Mouse (Mus musculus): ENCODE measurements around the gene Snx21.

Gene Snx21

GRCm38 (mm10) chr2:164771123-164771522 lies 14.5 kb upstream of the Snx21 start:
- no peak for DNase-seq

- no peak for DNase-seq
Measured at GRCm38 (mm10) chr2:164773229-164773988, 12.2 kb upstream of the Snx21 start.

DNA sequence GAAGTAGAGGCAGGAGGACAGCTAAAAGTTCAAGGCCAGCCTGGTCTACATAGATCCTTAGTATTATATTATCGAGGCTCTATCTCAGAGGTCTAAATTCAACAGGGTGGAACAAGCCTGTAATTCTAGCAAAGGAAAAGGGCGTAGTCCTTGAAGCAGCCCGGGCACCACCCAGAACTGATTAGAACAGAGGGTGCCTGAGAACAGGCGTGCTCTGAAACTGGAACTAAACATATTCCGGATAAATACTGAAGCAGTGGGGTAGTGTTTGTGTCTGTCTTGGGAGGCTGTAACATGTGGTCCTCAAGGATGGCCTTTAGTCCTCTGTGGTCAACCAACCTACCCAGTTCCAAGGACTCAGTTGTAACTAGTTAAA lies 11.6 kb upstream of the Snx21 start:
- no peak for DNase-seq

DNA sequence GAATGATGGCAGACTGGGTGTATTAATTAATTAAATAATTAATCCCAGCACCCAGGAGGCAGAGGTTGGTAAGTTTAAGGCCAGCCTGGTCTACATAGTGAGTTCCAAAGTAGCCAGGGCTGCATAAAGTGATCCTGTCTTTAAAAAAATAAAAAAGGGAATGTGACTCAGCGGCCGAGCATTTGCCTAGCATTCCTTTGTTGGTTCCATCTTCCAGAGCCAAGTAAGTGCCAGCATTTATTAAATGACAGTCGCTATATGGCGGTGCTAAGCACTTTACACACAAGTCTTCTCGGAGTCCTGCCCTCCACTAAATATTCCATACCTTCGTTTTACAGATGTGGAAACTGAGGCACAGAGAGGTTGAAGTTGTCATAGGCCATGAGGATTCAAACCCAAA lies 9.5 kb upstream of the Snx21 start:
- no peak for DNase-seq

- DNase-seq, result no peak
Measured at GRCm38 (mm10) chr2:164776801-164777200, 8.8 kb upstream of the Snx21 start.

GRCm38 (mm10) chr2:164777246-164778014 lies 8.2 kb upstream of the Snx21 start:
- no peak for DNase-seq

DNA sequence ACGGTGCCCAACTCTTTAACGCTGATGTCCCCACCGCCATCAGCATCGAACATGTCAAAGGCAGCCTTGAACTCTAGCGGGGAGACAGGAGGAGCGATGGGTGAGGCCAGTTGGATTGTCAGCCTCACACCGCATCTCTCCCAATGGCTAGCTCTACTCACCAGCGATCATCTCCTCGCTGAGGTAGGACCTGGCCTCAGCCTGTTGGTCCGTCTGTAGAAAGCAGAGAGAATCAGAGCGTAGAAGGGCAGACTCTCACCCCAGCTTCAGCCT lies 7.7 kb upstream of the Snx21 start:
- no peak for DNase-seq

GRCm38 (mm10) chr2:164778809-164779208 lies 6.8 kb upstream of the Snx21 start:
- no peak for DNase-seq

GRCm38 (mm10) chr2:164779481-164780086 lies 6.0 kb upstream of the Snx21 start, which contains the start of gene Tnnc2:
TSS of gene Tnnc2 (minus strand) at chr2:164779967.
- no peak for DNase-seq

GRCm38 (mm10) chr2:164781876-164782275 lies 3.7 kb upstream of the Snx21 start:
- no peak for DNase-seq

DNA sequence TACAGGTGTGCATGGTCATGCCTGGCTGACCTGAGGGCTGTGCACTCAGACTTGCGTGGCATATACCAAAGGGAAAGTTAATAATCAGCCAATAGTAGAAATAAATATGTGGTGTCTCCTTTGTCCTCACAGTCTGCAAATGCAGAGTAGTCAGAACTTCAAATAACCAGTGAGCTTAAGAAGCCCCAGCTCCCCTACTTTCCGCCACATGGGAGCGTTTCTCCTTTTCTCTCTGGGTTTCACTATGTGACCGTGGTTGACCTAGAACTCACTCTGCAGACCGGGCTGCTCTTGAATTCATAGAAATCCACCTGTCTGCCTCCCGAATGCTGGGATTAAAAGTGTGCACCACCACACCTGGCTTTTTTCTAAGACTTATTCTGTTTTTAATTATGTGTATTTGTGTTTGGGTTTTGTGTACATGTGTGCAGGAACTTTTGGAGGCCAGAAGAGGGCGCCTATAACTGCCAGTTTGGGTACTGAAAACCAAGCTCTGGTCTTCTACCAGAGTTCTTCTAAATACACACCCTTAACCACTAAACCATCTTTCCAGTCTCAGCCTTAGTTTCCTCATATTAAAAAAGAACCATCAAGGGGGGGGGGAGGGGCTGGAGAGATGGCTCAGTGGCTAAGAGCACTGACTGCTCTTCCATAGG lies 1.6 kb upstream of the Snx21 start:
- no peak for DNase-seq

GRCm38 (mm10) chr2:164784869-164785420 lies 678 bp upstream of the Snx21 start:
- DNase-seq, result no peak

- no peak for DNase-seq
Measured at GRCm38 (mm10) chr2:164786388-164786885, 814 bp downstream of the Snx21 start.

DNA sequence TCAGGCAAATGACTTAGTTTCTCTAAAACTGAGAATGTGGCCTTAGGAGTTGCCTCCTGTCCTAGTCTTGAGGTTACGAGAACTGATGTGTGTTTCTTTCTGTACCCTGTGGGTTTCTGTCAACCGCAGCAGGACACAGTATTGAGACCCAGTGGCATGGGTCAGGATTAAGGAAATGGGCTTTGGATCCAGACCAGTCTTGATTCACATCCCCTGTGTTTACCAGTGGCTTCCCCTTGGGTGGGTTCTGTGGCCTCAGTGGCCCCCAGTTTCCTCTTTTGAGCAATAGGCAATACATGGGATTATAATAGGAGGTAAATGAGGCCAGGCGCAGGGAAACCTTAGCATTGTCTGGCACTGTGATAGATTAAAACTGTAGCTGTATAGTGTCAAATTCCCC lies 1.4 kb downstream of the Snx21 start:
- no peak for DNase-seq

GRCm38 (mm10) chr2:164787779-164788178 lies 2.2 kb downstream of the Snx21 start:
- no peak for DNase-seq

- DNase-seq, result no peak
Measured at GRCm38 (mm10) chr2:164788411-164788810, 2.8 kb downstream of the Snx21 start.

DNA sequence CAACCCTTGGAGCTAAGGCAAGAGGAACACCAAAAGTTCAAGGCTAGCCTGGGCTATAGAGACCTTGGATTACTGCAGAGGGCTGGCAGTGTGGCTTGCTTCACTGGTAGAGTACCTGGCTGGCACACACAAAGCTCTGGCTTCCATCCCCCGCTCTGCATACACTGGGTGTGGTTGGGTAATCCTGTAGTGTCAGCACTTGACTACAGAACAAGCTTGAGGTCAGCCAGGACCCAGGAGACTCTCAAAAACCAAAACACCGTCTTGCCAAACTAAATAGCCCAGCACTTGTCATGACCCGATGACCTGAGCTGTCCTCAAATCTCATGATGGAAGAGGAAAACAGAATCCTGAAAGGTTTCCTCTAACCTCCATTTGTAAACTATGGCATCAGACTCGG lies 4.8 kb downstream of the Snx21 start:
- peak in 1 of 2 experiments; percentile 65 for DNase-seq

DNA sequence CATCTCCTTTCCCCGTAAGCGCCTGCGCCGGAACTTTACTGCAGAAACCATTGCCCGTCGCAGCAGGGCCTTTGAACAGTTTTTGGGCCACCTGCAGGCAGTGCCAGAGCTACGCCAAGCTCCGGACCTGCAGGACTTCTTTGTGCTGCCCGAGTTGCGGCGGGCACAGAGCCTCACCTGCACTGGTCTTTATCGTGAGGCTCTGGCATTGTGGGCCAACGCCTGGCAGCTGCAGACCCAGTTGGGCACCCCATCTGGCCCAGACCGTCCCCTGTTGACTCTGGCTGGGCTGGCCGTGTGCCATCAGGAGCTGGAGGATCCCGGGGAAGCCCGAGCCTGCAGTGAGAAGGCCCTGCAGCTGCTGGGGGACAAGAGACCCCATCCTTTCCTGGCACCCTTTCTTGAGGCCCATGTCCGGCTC lies 6.2 kb downstream of the Snx21 start:
- DNase-seq, result peak in 1 of 2 experiments; percentile 50

GRCm38 (mm10) chr2:164792400-164793190 lies 7.0 kb downstream of the Snx21 start:
- DNase-seq, result peak in 1 of 2 experiments; percentile 33

- peak; percentile 77 for DNase-seq
Measured at GRCm38 (mm10) chr2:164793236-164793635, 7.6 kb downstream of the Snx21 start.

DNA sequence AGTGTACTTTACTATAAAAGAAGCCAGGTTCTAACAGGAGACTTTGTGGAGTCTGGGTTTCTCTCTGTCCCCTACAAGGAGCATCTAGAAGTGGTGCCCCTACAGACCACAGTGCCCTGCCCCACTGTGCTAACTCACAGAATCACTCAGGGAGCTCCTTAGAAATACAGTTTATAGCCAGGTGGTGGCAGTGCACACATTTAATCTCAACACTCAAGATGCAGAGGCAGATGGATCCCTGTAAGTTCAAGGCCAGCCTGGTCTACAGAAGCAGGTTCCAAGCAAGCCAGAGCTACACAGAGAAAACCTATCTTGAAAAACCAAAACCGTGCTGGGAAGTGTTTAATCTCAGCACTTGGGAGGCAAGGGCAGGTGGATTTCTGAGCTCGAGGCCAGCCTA lies 8.1 kb downstream of the Snx21 start:
- no peak for DNase-seq

- DNase-seq, result peak; percentile 91 to 96
Measured at GRCm38 (mm10) chr2:164794293-164794692, 8.7 kb downstream of the Snx21 start.
